Mouse (Mus musculus) CH12.LX (cell line): ENCODE results near the gene Mamdc2.

ENCODE experiments used
- CTCF ChIP-seq, 2 experiments: IDR thresholded peaks in 1 of 2; conservative IDR thresholded peaks in 1 of 2; 2 replicates each; pipeline ENCODE4 v1.5.1; 2011 to 2012; ENCODE audit warnings: low read depth in 2 of 2, low read length in 2 of 2, improper control_type of control experiment in 1 of 2, inconsistent platforms in 1 of 2, mild to moderate bottlenecking in 1 of 2, moderate library complexity in 1 of 2
- E2F4 ChIP-seq: IDR thresholded peaks from 2 replicates; pipeline ENCODE4 v1.6.1; 2011; ENCODE audit warnings: low read depth, low read length, improper control_type of control experiment; ENCODE audit not compliant: insufficient replicate concordance
- EP300 ChIP-seq: IDR thresholded peaks from 2 replicates; pipeline ENCODE4 v1.6.1; 2011; ENCODE audit warnings: low read length, improper control_type of control experiment
- ETS1 ChIP-seq: conservative IDR thresholded peaks from 2 replicates; pipeline ENCODE4 v1.6.1; 2012; ENCODE audit warnings: low read depth, mild to moderate bottlenecking, inconsistent platforms, low read length, improper control_type of control experiment, moderate library complexity
- HCFC1 ChIP-seq: IDR thresholded peaks from 2 replicates; pipeline ENCODE4 v1.6.1; 2012; ENCODE audit warnings: low read depth, mild to moderate bottlenecking, inconsistent platforms, low read length, improper control_type of control experiment
- JUND ChIP-seq: conservative IDR thresholded peaks from 2 replicates; pipeline ENCODE4 v1.6.1; 2011; ENCODE audit warnings: low read depth, low read length, improper control_type of control experiment
- MAFK ChIP-seq: IDR thresholded peaks from 2 replicates; pipeline ENCODE4 v1.6.1; 2011; ENCODE audit warnings: low read length, improper control_type of control experiment; ENCODE audit not compliant: insufficient replicate concordance
- MAX ChIP-seq: IDR thresholded peaks from 2 replicates; pipeline ENCODE4 v1.6.1; 2011; ENCODE audit warnings: low read length, improper control_type of control experiment
- MEF2A ChIP-seq: IDR thresholded peaks from 2 replicates; pipeline ENCODE4 v1.6.1; 2014; ENCODE audit warnings: low read depth, mild to moderate bottlenecking, inconsistent platforms, low read length, improper control_type of control experiment, borderline replicate concordance
- POLR2A ChIP-seq: IDR thresholded peaks from 2 replicates; pipeline ENCODE4 v1.6.1; 2011; ENCODE audit warnings: low read depth, mild to moderate bottlenecking, improper control_type of control experiment, low read length
- TBP ChIP-seq: conservative IDR thresholded peaks from 2 replicates; pipeline ENCODE4 v1.6.1; 2011; ENCODE audit warnings: low read depth, low read length, improper control_type of control experiment
- USF1 ChIP-seq: IDR thresholded peaks from 2 replicates; pipeline ENCODE4 v1.6.1; 2014; ENCODE audit warnings: low read depth, mild to moderate bottlenecking, inconsistent platforms, low read length, improper control_type of control experiment
- ZMIZ1 ChIP-seq: IDR thresholded peaks from 2 replicates; pipeline ENCODE4 v1.6.1; 2012; ENCODE audit warnings: low read depth, mild to moderate bottlenecking, inconsistent platforms, low read length, improper control_type of control experiment

- TF ChIP-seq CTCF (conservative IDR thresholded peaks at IDR 0.05 in 1 of 2, IDR thresholded peaks at IDR 0.05 in 1 of 2; ENCODE audit: low read depth in 2 of 2, low read length in 2 of 2) (no peak), POLR2A (no peak), MEF2A (no peak), MAFK (no peak), EP300 (no peak), E2F4 (no peak), ZMIZ1 (no peak), HCFC1 (no peak), USF1 (no peak), MAX (no peak), JUND (no peak), ETS1 (no peak), TBP (no peak)
These were observed 131.4 kb downstream of the Mamdc2 start for GRCm38 (mm10) chr19:23316851-23317250.
